Mouse (Mus musculus): ENCODE results near the gene Spats1. TPM values are rescaled to one million over a fixed set of nuclear protein-coding genes. Genes with fewer than 3 reads are reported as not detected.

Spats1 gene
- polyA plus RNA-seq, 1 experiment: 0.04 TPM

DNA sequence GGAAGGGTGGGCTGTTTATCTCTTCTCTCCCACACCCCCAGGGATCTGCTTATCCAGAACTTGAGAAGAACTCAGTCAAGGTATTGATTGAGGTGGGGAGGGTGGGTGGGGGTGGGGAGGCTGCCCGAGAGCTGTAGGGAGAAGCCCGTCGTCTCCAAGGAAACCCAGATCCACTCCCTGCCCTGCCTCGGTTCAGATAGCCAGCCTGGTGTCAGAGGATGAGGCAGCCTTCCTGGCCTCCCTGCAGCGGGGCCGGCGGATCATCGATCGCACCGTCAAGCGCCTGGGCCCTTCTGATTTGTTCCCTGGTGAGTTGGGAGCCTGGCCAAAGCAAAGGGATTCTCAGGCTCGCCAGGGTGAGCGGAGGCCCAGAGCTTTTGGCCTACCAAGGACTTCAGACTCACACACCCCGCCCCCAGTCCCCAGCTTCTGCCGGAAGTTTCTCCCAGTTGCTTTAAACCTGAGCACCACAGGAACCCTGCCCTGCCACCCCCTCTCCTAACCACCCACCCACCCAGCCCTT is 40.0 kb upstream of the Spats1 start:
- Histone ChIP-seq H3K4me3 (replicated peaks; ENCODE audit: extremely low read depth, low read depth, low read length) (no peak overlapping the region), H3K4me1 (ENCODE audit: control insufficient read depth, insufficient read depth, low read length) (no peaks in the 10 kb centered on the region)
- TF ChIP-seq CTCF (IDR thresholded peaks at IDR 0.05; ENCODE audit: insufficient read depth, low read length) (no peak), POLR2A (IDR thresholded peaks at IDR 0.05; ENCODE audit: borderline replicate concordance, extremely low read depth, low read depth, low read length) (no peak)
- DNase-seq: no peak
- 64% methylated on average over 15 of the region's 15 CpGs for WGBS

GRCm38 (mm10) chr17:45511757-45512156 is 36.5 kb upstream of the Spats1 start:
- Histone ChIP-seq H3K4me3 (replicated peaks; ENCODE audit: extremely low read depth, low read depth, low read length) (no peak overlapping the region), H3K4me1 (ENCODE audit: control insufficient read depth, insufficient read depth, low read length) (0 out of 2 replicates have a peak, but pooled peaks cover 2% of the 10 kb centered on the region)
- DNase-seq: no peak
- no peak for TF ChIP-seq POLR2A (IDR thresholded peaks at IDR 0.05; ENCODE audit: borderline replicate concordance, extremely low read depth, low read depth, low read length)
- no peak for TF ChIP-seq CTCF (IDR thresholded peaks at IDR 0.05; ENCODE audit: insufficient read depth, low read length)
- 94% methylated on average over 4 of the region's 4 CpGs for WGBS

DNA sequence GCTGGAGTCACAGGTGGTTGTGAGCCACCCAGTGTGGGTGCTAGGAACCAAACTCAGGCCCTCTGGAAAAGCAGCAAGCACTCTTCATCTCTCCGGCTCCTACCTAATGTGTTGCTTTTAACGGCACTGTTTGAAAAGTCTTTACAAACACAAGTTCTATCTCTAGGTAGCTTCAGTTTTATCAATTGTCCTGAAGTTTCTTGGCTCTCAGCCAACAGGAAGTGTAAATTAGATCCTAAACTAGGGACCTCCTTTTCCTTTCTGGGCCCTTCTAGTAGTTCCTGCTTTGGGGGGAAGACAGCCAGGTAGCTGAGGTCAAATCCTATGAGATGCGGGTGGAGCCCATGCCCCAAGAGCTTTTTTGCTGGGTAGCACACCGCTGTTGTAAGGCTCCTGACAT is 35.7 kb upstream of the Spats1 start:
- Histone ChIP-seq H3K4me3 (replicated peaks; ENCODE audit: extremely low read depth, low read depth, low read length) (no peak overlapping the region), H3K4me1 (ENCODE audit: control insufficient read depth, insufficient read depth, low read length) (0 out of 2 replicates have a peak, but pooled peaks cover 2% of the 10 kb centered on the region)
- WGBS: 80% methylated on average over 4 of the region's 4 CpGs
- no peak for TF ChIP-seq POLR2A (IDR thresholded peaks at IDR 0.05; ENCODE audit: borderline replicate concordance, extremely low read depth, low read depth, low read length)
- TF ChIP-seq CTCF (IDR thresholded peaks at IDR 0.05; ENCODE audit: insufficient read depth, low read length): no peak
- DNase-seq: no peak

DNA sequence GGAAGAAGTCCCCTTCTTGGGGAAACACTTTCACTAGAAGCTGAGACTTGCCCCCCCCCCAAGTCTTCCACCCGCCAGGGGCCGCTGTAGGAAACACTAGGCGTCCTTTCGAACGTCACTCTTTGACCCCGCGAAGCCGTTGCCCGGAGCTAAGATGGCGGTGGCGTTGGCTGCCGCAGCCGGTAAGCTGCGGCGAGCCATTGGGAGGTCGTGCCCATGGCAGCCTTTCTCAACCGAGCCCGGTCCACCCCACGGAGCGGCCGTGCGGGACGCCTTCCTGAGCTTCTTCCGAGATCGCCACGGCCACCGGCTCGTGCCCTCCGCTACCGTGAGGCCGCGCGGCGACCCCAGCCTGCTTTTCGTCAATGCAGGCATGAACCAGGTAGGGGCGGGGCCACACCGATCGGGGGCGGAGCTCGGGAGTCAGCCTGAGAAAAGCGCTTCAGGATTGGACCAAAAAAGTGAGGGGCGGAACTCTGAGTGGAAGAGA is 31.5 kb upstream of the Spats1 start, which contains the start of gene Aars2:
Aars2 (plus strand) TSS at position 142 of the 490 bp plus-strand sequence.
- Histone ChIP-seq H3K4me3 (replicated peaks; ENCODE audit: extremely low read depth, low read depth, low read length) (peak within 1 kb of the TSS; percentile 94), H3K4me1 (ENCODE audit: control insufficient read depth, insufficient read depth, low read length) (0 out of 2 replicates have a peak, but pooled peaks cover 2% of the 10 kb centered on the region)
- under 1% methylated on average over 42 of the region's 42 CpGs for WGBS
- TF ChIP-seq CTCF (IDR thresholded peaks at IDR 0.05; ENCODE audit: insufficient read depth, low read length): peak; percentile 55
- 0 out of 2 replicates have a peak, but pooled peaks have one; percentile 45 for TF ChIP-seq POLR2A (IDR thresholded peaks at IDR 0.05; ENCODE audit: borderline replicate concordance, extremely low read depth, low read depth, low read length)
- peak; percentile 97 for DNase-seq

DNA sequence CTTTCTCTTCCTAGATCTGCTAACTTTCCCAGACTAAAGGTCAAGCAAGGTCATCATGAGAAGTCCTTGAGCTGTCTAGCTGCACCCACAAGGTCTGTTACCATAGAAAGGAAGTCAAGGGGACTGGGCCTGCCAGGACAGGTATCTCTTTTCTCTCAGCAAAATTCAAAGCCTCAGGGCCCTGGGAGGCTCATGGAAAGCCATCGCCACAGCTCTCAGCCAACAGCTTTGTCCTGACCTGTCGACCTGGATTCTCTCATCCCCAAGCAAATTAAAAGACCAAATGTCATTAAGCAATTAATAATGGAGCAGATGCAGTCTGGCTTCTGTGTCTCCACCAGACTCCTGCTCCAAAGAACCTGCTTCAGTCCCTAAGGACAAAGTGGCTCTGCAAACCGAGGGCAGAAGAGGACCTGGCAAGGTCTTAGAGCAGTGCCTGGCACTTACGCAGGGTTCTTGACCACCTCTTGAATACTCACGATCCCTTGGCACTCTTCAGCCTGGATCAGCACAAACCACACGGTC is 30.8 kb upstream of the Spats1 start:
- DNase-seq: no peak
- TF ChIP-seq POLR2A (IDR thresholded peaks at IDR 0.05; ENCODE audit: borderline replicate concordance, extremely low read depth, low read depth, low read length) (no peak), CTCF (IDR thresholded peaks at IDR 0.05; ENCODE audit: insufficient read depth, low read length) (0 out of 2 replicates have a peak, but pooled peaks have one; percentile 4)
- Histone ChIP-seq H3K4me1 (ENCODE audit: control insufficient read depth, insufficient read depth, low read length) (0 out of 2 replicates have a peak, but pooled peaks cover 2% of the 10 kb centered on the region), H3K4me3 (replicated peaks; ENCODE audit: extremely low read depth, low read depth, low read length) (no peak overlapping the region)
- 60% methylated on average over 6 of the region's 6 CpGs for WGBS

DNA sequence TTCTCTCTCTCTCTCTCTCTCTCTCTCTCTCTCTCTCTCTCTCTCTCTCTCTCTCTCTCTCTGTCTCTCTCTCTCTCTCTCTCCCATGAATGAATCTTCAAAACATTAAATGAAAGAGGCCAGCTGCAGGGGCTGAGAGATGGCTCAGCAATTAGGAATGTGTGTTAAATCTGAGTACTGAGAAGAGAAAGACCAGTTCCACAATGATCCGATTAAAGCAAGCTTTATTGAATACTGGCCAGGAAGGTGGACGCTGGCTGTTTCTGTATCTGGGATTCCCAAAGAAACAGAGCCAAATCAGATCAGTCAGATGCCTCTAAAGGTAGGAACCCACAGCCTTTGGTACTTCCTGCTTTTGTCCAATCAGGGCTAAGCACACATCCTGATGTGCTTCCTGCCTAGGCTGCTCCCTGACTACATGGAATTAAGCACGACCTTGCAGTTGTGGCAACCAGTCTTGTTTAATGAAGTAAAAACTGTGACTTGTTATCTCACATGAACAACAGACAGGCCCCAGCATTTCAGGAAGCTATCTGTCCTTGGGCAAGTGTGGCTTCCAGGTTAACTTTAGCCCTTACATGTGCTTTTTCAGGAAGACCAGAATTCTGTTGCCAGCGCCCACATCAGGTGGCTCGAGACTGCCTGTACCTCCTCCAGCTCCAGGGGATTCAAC is 28.2 kb upstream of the Spats1 start:
- 23% methylated on average over 5 of the region's 5 CpGs for whole genome bisulfite sequencing
- no peak for TF ChIP-seq CTCF (IDR thresholded peaks at IDR 0.05; ENCODE audit: insufficient read depth, low read length)
- no peak for TF ChIP-seq POLR2A (IDR thresholded peaks at IDR 0.05; ENCODE audit: borderline replicate concordance, extremely low read depth, low read depth, low read length)
- DNase-seq: no peak
- H3K4me3 ChIP-seq (replicated peaks; ENCODE audit: extremely low read depth, low read depth, low read length): no peak overlapping the region
- 0 out of 2 replicates have a peak, but pooled peaks cover 2% of the 10 kb centered on the region for H3K4me1 ChIP-seq (ENCODE audit: control insufficient read depth, insufficient read depth, low read length)

DNA sequence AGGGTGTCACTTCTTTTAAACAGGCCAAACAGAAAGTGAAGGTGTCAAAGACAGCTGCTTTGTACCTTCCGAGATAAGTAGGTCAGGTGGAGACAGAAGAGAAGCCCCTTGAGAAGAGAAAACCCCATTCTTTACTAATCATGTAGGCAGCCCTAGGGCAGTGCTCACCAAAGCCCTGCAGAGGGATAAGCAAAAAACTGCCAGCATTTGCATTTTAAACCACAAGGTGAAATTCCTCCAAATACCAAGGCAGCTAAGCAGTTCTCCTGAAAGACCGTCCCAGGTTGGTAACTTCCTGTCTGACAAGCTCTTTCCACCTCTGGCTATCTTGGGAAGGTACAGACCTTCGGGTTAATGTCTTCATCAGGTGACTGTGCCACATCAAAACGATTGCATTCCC is 27.1 kb upstream of the Spats1 start:
- 42% methylated on average over 4 of the region's 4 CpGs for WGBS
- Histone ChIP-seq H3K4me3 (replicated peaks; ENCODE audit: extremely low read depth, low read depth, low read length) (no peak overlapping the region), H3K4me1 (ENCODE audit: control insufficient read depth, insufficient read depth, low read length) (0 out of 2 replicates have a peak, but pooled peaks cover under 1% of the 10 kb centered on the region)
- DNase-seq: no peak
- no peak for TF ChIP-seq POLR2A (IDR thresholded peaks at IDR 0.05; ENCODE audit: borderline replicate concordance, extremely low read depth, low read depth, low read length)
- no peak for TF ChIP-seq CTCF (IDR thresholded peaks at IDR 0.05; ENCODE audit: insufficient read depth, low read length)

GRCm38 (mm10) chr17:45500981-45501380 is 25.8 kb upstream of the Spats1 start:
- H3K4me3 ChIP-seq (replicated peaks; ENCODE audit: extremely low read depth, low read depth, low read length): no peak overlapping the region
- no peaks in the 10 kb centered on the region for H3K4me1 ChIP-seq (ENCODE audit: control insufficient read depth, insufficient read depth, low read length)
- WGBS: 36% methylated on average over 4 of the region's 4 CpGs
- TF ChIP-seq POLR2A (IDR thresholded peaks at IDR 0.05; ENCODE audit: borderline replicate concordance, extremely low read depth, low read depth, low read length) (no peak), CTCF (IDR thresholded peaks at IDR 0.05; ENCODE audit: insufficient read depth, low read length) (no peak)
- no peak for DNase-seq

DNA sequence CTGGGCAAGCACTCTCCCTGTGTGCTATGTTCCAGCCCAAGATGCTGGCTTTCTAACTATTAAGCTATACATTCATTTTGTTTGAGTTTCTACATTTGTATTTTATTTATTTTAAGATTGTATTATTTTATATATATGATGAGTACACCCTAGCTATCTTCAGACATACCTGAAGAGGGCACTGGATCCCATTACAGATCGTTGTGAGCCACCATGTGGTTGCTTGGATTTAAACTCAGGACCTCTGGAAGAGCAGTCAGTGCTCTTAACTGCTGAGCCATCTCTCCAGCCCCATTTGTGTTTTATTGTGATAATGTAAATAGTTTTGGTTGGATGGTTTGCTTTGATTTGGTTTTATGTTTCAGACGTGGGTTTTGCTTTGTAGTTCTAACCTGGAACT is 24.3 kb upstream of the Spats1 start:
- no peaks in the 10 kb centered on the region for H3K4me1 ChIP-seq (ENCODE audit: control insufficient read depth, insufficient read depth, low read length)
- no peak for DNase-seq
- no peak overlapping the region for H3K4me3 ChIP-seq (replicated peaks; ENCODE audit: extremely low read depth, low read depth, low read length)
- 45% methylated on average over 2 of the region's 2 CpGs for WGBS
- no peak for TF ChIP-seq CTCF (IDR thresholded peaks at IDR 0.05; ENCODE audit: insufficient read depth, low read length)
- no peak for TF ChIP-seq POLR2A (IDR thresholded peaks at IDR 0.05; ENCODE audit: borderline replicate concordance, extremely low read depth, low read depth, low read length)
